Mouse (Mus musculus) heart, embryonic 11.5 days (tissue): ENCODE measurements around the gene Bglap2. TPM values are rescaled to one million over a fixed set of nuclear protein-coding genes. Genes with fewer than 3 reads are reported as not detected.

Experiments
- ATAC-seq: fragments of 200-750 bp; cut with Nextera tagmentation; replicated peaks from 2 replicates; pipeline ENCODE4 v1.8.0; 2017; ENCODE audit warnings: moderate library complexity; ENCODE audit not compliant: insufficient number of reproducible peaks, low FRiP score, low TSS enrichment
- H3K27ac ChIP-seq: fragments of 300-500 bp; sonication (generic); 2 replicates; pipeline ENCODE4 v1.5.1; 2014; ENCODE audit warnings: mild to moderate bottlenecking, low read depth, low read length
- H3K27me3 ChIP-seq: fragments of 300-500 bp; sonication (generic); 2 replicates; pipeline ENCODE4 v1.6.1; 2014; ENCODE audit warnings: mild to moderate bottlenecking, low read length, mixed read lengths; ENCODE audit not compliant: control insufficient read depth, insufficient read depth
- H3K36me3 ChIP-seq: fragments of 300-500 bp; sonication (generic); 2 replicates; pipeline ENCODE4 v1.6.1; 2014; ENCODE audit warnings: mild to moderate bottlenecking, low read length, moderate library complexity, mixed read lengths; ENCODE audit not compliant: control insufficient read depth, insufficient read depth
- H3K4me1 ChIP-seq: fragments of 300-500 bp; sonication (generic); 2 replicates; pipeline ENCODE4 v1.6.1; 2014; ENCODE audit warnings: low read length; ENCODE audit not compliant: control insufficient read depth, insufficient read depth
- H3K4me2 ChIP-seq: fragments of 300-500 bp; sonication (generic); 2 replicates; pipeline ENCODE4 v1.6.1; 2014; ENCODE audit warnings: mild to moderate bottlenecking, moderate library complexity
- H3K4me3 ChIP-seq: fragments of 300-500 bp; sonication (generic); 2 replicates; pipeline ENCODE4 v1.5.1; 2014; ENCODE audit warnings: low read depth, low read length
- H3K9ac ChIP-seq: fragments of 300-500 bp; sonication (generic); 2 replicates; pipeline ENCODE4 v1.6.1; 2014; ENCODE audit warnings: mild to moderate bottlenecking, low read depth, low read length, moderate library complexity
- H3K9me3 ChIP-seq: fragments of 300-500 bp; sonication (generic); replicated peaks from 2 replicates; pipeline ENCODE4 v1.6.1; 2016; ENCODE audit warnings: low read length; ENCODE audit not compliant: control insufficient read depth
- WGBS: fragments of 180-500 bp; shearing (Covaris S2); extraction: QIAGEN DNeasy Blood & Tissue Kit; methylation state at CpG from one replicate; pipeline ENCODE4 v1.1.7; 2014; ENCODE audit not compliant: insufficient replicate concordance; 5-methylcytosine and 5-hydroxymethylcytosine counted together
- polyA plus RNA-seq: library from polyadenylated mRNA; unstranded; fragments of >200 nt; fragmentation: Nextera tagmentation; extraction: Ambion mirVana; gene quantifications from 2 replicates; pipeline ENCODE4 v1.2.1, GENCODE M21; 2014

Bglap2 gene
- polyA plus RNA-seq, 1 experiment from 2014 or later: not detected

GRCm38 (mm10) chr3:88331282-88331681 is 47.2 kb downstream of the Bglap2 start:
- Histone ChIP-seq H3K36me3 (peaks cover 5% of the 10 kb centered on the region), H3K4me3 (no peak overlapping the region), H3K4me1 (peaks cover 6% of the 10 kb centered on the region), H3K27ac (no peak overlapping the region), H3K9ac (no peak overlapping the region), H3K4me2 (no peak overlapping the region), H3K27me3 (no peaks in the 10 kb centered on the region), H3K9me3 (no peaks in the 10 kb centered on the region)
- 25% methylated on average over 2 of the region's 2 CpGs for WGBS
- ATAC-seq: no peak

GRCm38 (mm10) chr3:88328956-88329355 is 49.5 kb downstream of the Bglap2 start:
- Histone ChIP-seq H3K36me3 (peaks cover 5% of the 10 kb centered on the region), H3K4me3 (no peak overlapping the region), H3K9me3 (no peaks in the 10 kb centered on the region), H3K27ac (no peak overlapping the region), H3K4me2 (no peak overlapping the region), H3K9ac (no peak overlapping the region), H3K4me1 (peaks cover 5% of the 10 kb centered on the region), H3K27me3 (no peaks in the 10 kb centered on the region)
- no peak for ATAC-seq
- WGBS: 78% methylated on average over 5 of the region's 5 CpGs

Other genes with a start within 250 kb of the Bglap2 start
- gene Mef2d, start 236.3 kb downstream of the Bglap2 start, polyA plus RNA-seq: 39.8 and 45.1 TPM in 2 replicates
- 0.10 TPM in 1 of 2 replicates, not detected in the other for gene Rhbg, start 124.0 kb downstream of the Bglap2 start, polyA plus RNA-seq
- gene Gm38392, start 91.5 kb downstream of the Bglap2 start, polyA plus RNA-seq: 0.31 TPM in 1 of 2 replicates, not detected in the other
- 12.8 and 14.9 TPM in 2 replicates for gene Tsacc, start 81.7 kb downstream of the Bglap2 start, polyA plus RNA-seq
- gene Cct3, start 81.6 kb downstream of the Bglap2 start, polyA plus RNA-seq: 491 and 516 TPM in 2 replicates
- 106 and 118 TPM in 2 replicates for gene Glmp, start 53.7 kb downstream of the Bglap2 start, polyA plus RNA-seq
- gene Tmem79, start 42.6 kb downstream of the Bglap2 start, polyA plus RNA-seq: 1.3 TPM in 2 replicates
- gene Smg5, start 42.4 kb downstream of the Bglap2 start, polyA plus RNA-seq: 35.2 and 37.8 TPM in 2 replicates
- 2.7 and 3.0 TPM in 2 replicates for gene Paqr6, start 14.1 kb downstream of the Bglap2 start, polyA plus RNA-seq
- gene Bglap3, start 6.0 kb downstream of the Bglap2 start, polyA plus RNA-seq: not detected in 2 replicates
- not detected in 2 replicates for gene Bglap, start 5.8 kb upstream of the Bglap2 start, polyA plus RNA-seq
- gene Pmf1, start 31.6 kb upstream of the Bglap2 start, polyA plus RNA-seq: 115 and 118 TPM in 2 replicates
- 14.8 and 15.6 TPM in 2 replicates for gene Slc25a44, start 46.4 kb upstream of the Bglap2 start, polyA plus RNA-seq
- 0.80 and 0.92 TPM in 2 replicates for gene Sema4a, start 82.5 kb upstream of the Bglap2 start, polyA plus RNA-seq
- 78.2 and 82.0 TPM in 2 replicates for gene Lmna, start 131.3 kb upstream of the Bglap2 start, polyA plus RNA-seq
- gene Mex3a, start 153.7 kb upstream of the Bglap2 start, polyA plus RNA-seq: 16.5 and 16.9 TPM in 2 replicates
- 0.21 TPM in 1 of 2 replicates, not detected in the other for gene Rab25, start 169.6 kb upstream of the Bglap2 start, polyA plus RNA-seq
- 86.9 and 110 TPM in 2 replicates for gene Lamtor2, start 174.4 kb upstream of the Bglap2 start, polyA plus RNA-seq
- gene Ubqln4, start 175.1 kb upstream of the Bglap2 start, polyA plus RNA-seq: 48.8 and 49.5 TPM in 2 replicates
- 206 and 229 TPM in 2 replicates for gene Ssr2, start 197.2 kb upstream of the Bglap2 start, polyA plus RNA-seq
- 91.4 and 102 TPM in 2 replicates for gene Arhgef2, start 227.3 kb upstream of the Bglap2 start, polyA plus RNA-seq